Mouse (Mus musculus) heart, postnatal 0 days (tissue): ENCODE measurements around the gene Zfp46.

Experiments
- CTCF ChIP-seq: IDR thresholded peaks from 2 replicates; pipeline ENCODE4 v1.5.1; 2016; ENCODE audit warnings: antibody characterized with exemption, control low read depth, low read depth
- EP300 ChIP-seq: IDR thresholded peaks from 2 replicates; pipeline ENCODE4 v1.6.1; 2016; ENCODE audit warnings: antibody characterized with exemption, low read depth

DNA sequence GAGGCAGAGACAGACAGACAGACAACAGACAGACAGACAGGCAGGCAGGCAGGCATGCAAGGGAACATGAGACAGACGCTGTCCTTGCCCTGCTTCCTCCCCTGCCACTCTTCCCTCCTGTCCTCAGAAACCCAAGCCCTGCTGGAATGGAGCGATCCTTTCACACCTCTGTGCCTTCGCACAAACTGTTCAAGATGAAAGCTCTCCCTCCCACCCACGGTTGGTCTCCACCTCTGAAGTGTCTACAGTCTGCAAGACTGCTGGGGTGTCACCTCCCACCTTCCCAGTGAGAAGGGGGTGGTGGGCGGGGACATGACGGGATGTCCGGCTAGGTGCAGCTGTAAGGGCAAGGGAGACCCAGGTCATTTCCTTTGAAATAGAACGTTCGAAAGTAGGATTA is 2.9 kb upstream of the Zfp46 start:
- TF ChIP-seq EP300 (no peak), CTCF (no peak)
